Mouse (Mus musculus) left cerebral cortex, postnatal 25 days (tissue): ENCODE results near the gene Fgfr2. TPM values are rescaled to one million over a fixed set of nuclear protein-coding genes. Genes with fewer than 3 reads are reported as not detected.

ENCODE experiments used
- DNase-seq, 2 experiments: peaks; one replicate each; pipeline ENCODE4 v3.0.0; 2022; ENCODE audit warnings: low spot score in 2 of 2, mixed read lengths in 1 of 2
- intact Hi-C: fragments of 180-260 bp; cut with DNase I; formaldehyde crosslinking; loops from one replicate; pipeline ENCODE4 v1.15.1; 2025
- total RNA-seq, 2 experiments: library from RNA; stranded (reverse); gene quantifications; 2 replicates each; pipeline ENCODE4 v1.2.3; 2021

Gene Fgfr2
- total RNA-seq, 2 experiments from 2014 or later: 37.1 to 42.0 TPM

- peak in 1 of 2 experiments; percentile 50 for DNase-seq
- intact Hi-C loops: no loop called here
These were observed 839.0 kb downstream of the Fgfr2 start for GRCm38 (mm10) chr7:132284048-132284737.

GRCm38 (mm10) chr7:132282576-132282975 is 840.6 kb downstream of the Fgfr2 start:
- no peak for DNase-seq
- intact Hi-C loops: no loop called here

- no peak for DNase-seq
- intact Hi-C loops: no loop called here
These were observed 841.0 kb downstream of the Fgfr2 start for GRCm38 (mm10) chr7:132282161-132282560.

- no peak for DNase-seq
- intact Hi-C loops: no loop called here
These were observed 841.4 kb downstream of the Fgfr2 start for GRCm38 (mm10) chr7:132281753-132282152.

GRCm38 (mm10) chr7:132278658-132279057 is 844.5 kb downstream of the Fgfr2 start:
- intact Hi-C loops: no loop called here
- no peak for DNase-seq

- no peak for DNase-seq
- intact Hi-C loops: no loop called here
These were observed 846.9 kb downstream of the Fgfr2 start for GRCm38 (mm10) chr7:132276287-132276686.

GRCm38 (mm10) chr7:132273741-132274513 is 849.2 kb downstream of the Fgfr2 start:
- intact Hi-C loops: no loop called here
- no peak for DNase-seq

- DNase-seq: no peak
- intact Hi-C loops: no loop called here
These were observed 850.2 kb downstream of the Fgfr2 start for GRCm38 (mm10) chr7:132272984-132273383.

- intact Hi-C loops: no loop called here
- no peak for DNase-seq
These were observed 852.8 kb downstream of the Fgfr2 start for GRCm38 (mm10) chr7:132270364-132270763.

GRCm38 (mm10) chr7:132269661-132270060 is 853.5 kb downstream of the Fgfr2 start:
- no peak for DNase-seq
- intact Hi-C loops: no loop called here

- intact Hi-C loops: no loop called here
These were observed 855.2 kb downstream of the Fgfr2 start for GRCm38 (mm10) chr7:132267721-132268498.

GRCm38 (mm10) chr7:132264763-132265162 is 858.4 kb downstream of the Fgfr2 start:
- peak in 1 of 2 experiments; percentile 77 for DNase-seq

More at GRCm38 (mm10) chr7:132267721-132268498, 855.2 kb downstream of the Fgfr2 start:
- DNase-seq: no peak

GRCm38 (mm10) chr7:132263186-132263585 is 860.0 kb downstream of the Fgfr2 start:
- DNase-seq: no peak
- intact Hi-C loops: no loop called here

More at GRCm38 (mm10) chr7:132264763-132265162, 858.4 kb downstream of the Fgfr2 start:
- intact Hi-C loops: no loop called here

GRCm38 (mm10) chr7:132262696-132263095 is 860.5 kb downstream of the Fgfr2 start:
- DNase-seq: no peak
- intact Hi-C loops: no loop called here

- intact Hi-C loops: no loop called here
- no peak for DNase-seq
These were observed 861.3 kb downstream of the Fgfr2 start for GRCm38 (mm10) chr7:132261885-132262284.

- intact Hi-C loops: no loop called here
- no peak for DNase-seq
These were observed 862.5 kb downstream of the Fgfr2 start for GRCm38 (mm10) chr7:132260632-132261031.

- intact Hi-C loops: no loop called here
- peak in 1 of 2 experiments; percentile 50 for DNase-seq
These were observed 864.3 kb downstream of the Fgfr2 start for GRCm38 (mm10) chr7:132258817-132259216.

- intact Hi-C loops: no loop called here
- DNase-seq: no peak
These were observed 864.9 kb downstream of the Fgfr2 start for GRCm38 (mm10) chr7:132258216-132258615.

GRCm38 (mm10) chr7:132253513-132253912 is 869.6 kb downstream of the Fgfr2 start:
- peak; percentile 74 to 95 for DNase-seq
- intact Hi-C loops: loop anchor here (1.0 to 2.0 kb wide), 2 partner anchors 30 to 59 kb away; no protein-coding TSS in a partner anchor

GRCm38 (mm10) chr7:132253078-132253477 is 870.1 kb downstream of the Fgfr2 start:
- intact Hi-C loops: loop anchor here (1.0 to 2.0 kb wide), 2 partner anchors 30 to 60 kb away; no protein-coding TSS in a partner anchor
- DNase-seq: peak in 1 of 2 experiments; percentile 56
